Mouse (Mus musculus) lung, embryonic 14.5 days (tissue): ENCODE data around the gene Zfp804a. TPM values are rescaled to one million over a fixed set of nuclear protein-coding genes. Genes with fewer than 3 reads are reported as not detected.

Experiments
- ATAC-seq: fragments of 200-750 bp; cut with Nextera tagmentation; 2 replicates; pipeline ENCODE4 v1.8.0; 2017; ENCODE audit warnings: mild to moderate bottlenecking, moderate TSS enrichment, moderate library complexity; ENCODE audit not compliant: insufficient read depth
- DNase-seq: peaks from one replicate; pipeline ENCODE4 v3.0.0-alpha.2; 2015
- H3K27ac ChIP-seq: fragments of 300-500 bp; sonication (generic); 2 replicates; pipeline ENCODE4 v1.5.1; 2014; ENCODE audit warnings: low read depth, mild to moderate bottlenecking, moderate library complexity
- H3K27me3 ChIP-seq: fragments of 300-500 bp; sonication (generic); 2 replicates; pipeline ENCODE4 v1.6.1; 2014; ENCODE audit warnings: low read length, control low read depth; ENCODE audit not compliant: insufficient read depth
- H3K36me3 ChIP-seq: fragments of 300-500 bp; sonication (generic); 2 replicates; pipeline ENCODE4 v1.6.1; 2014; ENCODE audit warnings: control low read depth; ENCODE audit not compliant: insufficient read depth
- H3K4me1 ChIP-seq: fragments of 300-500 bp; sonication (generic); 2 replicates; pipeline ENCODE4 v1.6.1; 2014; ENCODE audit warnings: antibody characterized with exemption, control low read depth; ENCODE audit not compliant: insufficient read depth
- H3K4me2 ChIP-seq: fragments of 300-500 bp; sonication (generic); 2 replicates; pipeline ENCODE4 v1.6.1; 2014; ENCODE audit warnings: mild to moderate bottlenecking
- H3K4me3 ChIP-seq: fragments of 300-500 bp; sonication (generic); 2 replicates; pipeline ENCODE4 v1.5.1; 2014; ENCODE audit warnings: low read depth, low read length
- H3K9ac ChIP-seq: fragments of 300-500 bp; sonication (generic); 2 replicates; pipeline ENCODE4 v1.6.1; 2014
- H3K9me3 ChIP-seq: fragments of 300-500 bp; sonication (generic); 2 replicates; pipeline ENCODE4 v1.6.1; 2016; ENCODE audit warnings: low read depth, low read length, control low read depth
- CTCF ChIP-seq: IDR thresholded peaks from 2 replicates; pipeline ENCODE4 v1.5.1; 2016; ENCODE audit warnings: antibody characterized with exemption, low read depth
- WGBS: fragments of 180-500 bp; shearing (Covaris S2); extraction: QIAGEN DNeasy Blood & Tissue Kit; methylation state at CpG from one replicate; pipeline ENCODE4 v1.1.7; 2014; 5-methylcytosine and 5-hydroxymethylcytosine counted together
- polyA plus RNA-seq: library from polyadenylated mRNA; unstranded; fragments of >200 nt; fragmentation: Nextera tagmentation; extraction: Ambion mirVana; gene quantifications from 2 replicates; pipeline ENCODE4 v1.2.1, GENCODE M21; 2014

Gene Zfp804a
- polyA plus RNA-seq, 1 experiment from 2014 or later, result 0.07 TPM

DNA sequence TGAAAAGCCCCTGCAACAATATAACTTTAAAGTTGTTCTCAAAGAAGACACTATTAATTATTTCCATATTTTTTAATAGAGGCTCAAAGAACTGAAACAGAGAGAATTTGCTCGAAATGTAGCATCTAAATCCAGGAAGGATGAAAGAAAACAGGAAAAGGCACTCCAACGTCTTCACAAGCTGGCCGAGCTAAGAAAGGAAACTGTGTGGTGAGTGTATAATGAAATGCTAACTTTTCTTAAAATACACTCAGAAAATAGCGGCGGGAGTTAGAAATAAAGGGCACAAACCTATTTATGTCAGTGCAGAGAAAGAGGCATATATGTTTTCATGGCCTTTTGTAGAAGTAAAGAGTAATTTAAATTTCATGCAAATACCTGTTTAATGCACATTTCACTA, 200.4 kb downstream of the Zfp804a start:
- WGBS, result 71% methylated on average over 5 of the region's 5 CpGs
- H3K4me2 ChIP-seq, result no peak overlapping the region
- no peaks in the 10 kb centered on the region for H3K27me3 ChIP-seq
- no peak for TF ChIP-seq CTCF
- H3K9me3 ChIP-seq, result no peaks in the 10 kb centered on the region
- no peak overlapping the region for H3K4me3 ChIP-seq
- DNase-seq (no peak), ATAC-seq (no peak)
- H3K9ac ChIP-seq, result no peak overlapping the region
- no peak overlapping the region for H3K27ac ChIP-seq
- H3K4me1 ChIP-seq, result no peaks in the 10 kb centered on the region
- H3K36me3 ChIP-seq, result no peaks in the 10 kb centered on the region

DNA sequence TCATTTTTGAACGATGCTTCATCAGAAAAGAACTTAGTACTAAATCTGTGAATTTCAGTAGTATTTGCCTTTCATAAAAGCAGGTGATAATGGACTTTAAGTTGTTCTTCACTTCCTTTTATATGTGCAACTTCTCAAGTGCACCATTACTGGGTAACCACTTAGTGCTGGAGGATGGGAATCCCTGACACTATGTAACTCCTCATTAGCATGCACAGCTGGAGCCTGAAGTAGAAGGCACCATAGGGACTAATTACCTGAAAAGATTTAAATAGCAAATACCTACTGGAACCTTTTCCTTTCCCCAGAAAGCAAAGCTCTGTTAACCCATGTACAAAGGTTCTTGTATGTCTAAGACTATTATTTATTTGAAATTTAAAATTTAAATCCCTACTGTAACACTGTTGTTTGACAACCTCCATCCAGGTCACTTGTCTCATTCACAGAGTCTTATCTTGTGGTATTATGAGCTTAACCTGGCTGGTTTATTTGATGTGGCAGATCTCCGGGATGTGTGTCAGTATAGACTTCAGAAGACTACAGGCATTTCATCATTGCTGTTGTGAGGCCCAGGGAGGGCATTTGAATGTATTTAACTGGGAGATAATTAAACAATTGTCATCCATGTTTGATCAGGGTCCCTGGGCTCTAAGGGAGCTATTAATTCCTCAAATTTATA, 229.7 kb downstream of the Zfp804a start:
- 53% methylated on average over 2 of the region's 2 CpGs for WGBS
- Histone ChIP-seq H3K9me3 (no peaks in the 10 kb centered on the region), H3K4me1 (no peaks in the 10 kb centered on the region), H3K9ac (no peak overlapping the region), H3K4me3 (no peak overlapping the region), H3K27ac (no peak overlapping the region), H3K4me2 (no peak overlapping the region), H3K36me3 (no peaks in the 10 kb centered on the region), H3K27me3 (no peaks in the 10 kb centered on the region)
- DNase-seq (no peak), ATAC-seq (no peak)
- TF ChIP-seq CTCF, result no peak

DNA sequence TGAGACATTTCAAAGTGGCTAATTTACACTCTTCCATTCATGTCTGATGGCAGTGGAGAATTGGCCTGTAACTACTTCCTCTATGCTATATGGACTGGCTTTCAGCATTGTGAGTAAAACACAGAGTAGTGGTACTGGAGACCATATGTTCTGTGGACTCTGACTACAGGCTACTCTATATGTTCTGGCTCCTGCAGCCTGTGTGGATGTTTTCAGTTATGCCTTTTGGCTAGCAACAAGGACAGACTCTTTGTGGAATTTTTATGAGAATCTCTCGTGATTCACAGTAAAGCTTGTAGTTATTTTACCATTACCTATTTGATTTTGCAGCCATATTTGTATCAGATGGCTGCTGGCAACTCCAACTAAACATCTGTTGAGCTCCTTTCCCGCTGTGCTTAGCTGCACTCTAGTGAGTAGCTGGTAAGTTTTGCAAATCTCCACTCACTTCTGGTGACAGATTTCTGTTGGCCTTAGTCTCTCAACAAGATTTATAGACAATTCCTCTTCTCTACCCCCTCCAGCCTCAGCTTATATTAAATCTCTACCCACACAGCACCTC, 242.0 kb downstream of the Zfp804a start:
- H3K27ac ChIP-seq, result no peak overlapping the region
- H3K9ac ChIP-seq, result no peak overlapping the region
- ATAC-seq (no peak), DNase-seq (no peak)
- TF ChIP-seq CTCF, result no peak
- H3K4me3 ChIP-seq, result no peak overlapping the region
- H3K27me3 ChIP-seq, result no peaks in the 10 kb centered on the region
- WGBS, result 66% methylated on average over 2 of the region's 2 CpGs
- H3K4me2 ChIP-seq, result no peak overlapping the region
- H3K36me3 ChIP-seq, result no peaks in the 10 kb centered on the region
- no peaks in the 10 kb centered on the region for H3K4me1 ChIP-seq
- no peaks in the 10 kb centered on the region for H3K9me3 ChIP-seq
